Mouse (Mus musculus): ENCODE results near the gene Serpinb6c. TPM values are rescaled to one million over a fixed set of nuclear protein-coding genes. Genes with fewer than 3 reads are reported as not detected.

The Serpinb6c gene
- polyA plus RNA-seq, 1 experiment from 2014 or later: 0.25 TPM

DNA sequence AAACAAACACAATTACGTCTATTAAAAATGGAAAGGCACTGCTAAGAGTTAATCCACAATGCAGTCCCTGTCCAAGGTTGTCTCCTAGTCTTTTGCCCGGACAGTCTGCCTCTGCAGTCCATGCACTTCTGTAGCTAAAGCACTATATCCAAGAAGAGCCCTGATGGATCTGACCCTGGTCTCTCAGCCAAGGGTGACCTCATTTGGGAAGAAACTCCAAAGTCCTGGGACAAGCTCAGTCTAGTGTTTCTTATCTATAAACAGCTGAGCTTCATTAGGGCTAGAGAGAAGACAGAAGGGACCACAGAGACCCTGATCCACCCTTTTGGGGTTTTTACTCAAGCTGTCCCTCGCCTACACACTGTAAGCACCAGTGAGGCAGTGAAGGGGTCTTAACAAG lies 25.4 kb upstream of the Serpinb6c start:
- Histone ChIP-seq H3K27ac (no peak overlapping the region), H3K27me3 (no peaks in the 10 kb centered on the region), H3K4me2 (no peak overlapping the region), H3K4me1 (replicated peaks) (0 out of 2 replicates have a peak, but pooled peaks cover 7% of the 10 kb centered on the region), H3K4me3 (replicated peaks) (no peak overlapping the region), H3K9ac (replicated peaks) (no peak overlapping the region), H3K9me3 (no peaks in the 10 kb centered on the region), H3K36me3 (0 out of 2 replicates have a peak, but pooled peaks cover 10% of the 10 kb centered on the region)
- ATAC-seq (ENCODE audit: insufficient number of reproducible peaks, insufficient read depth, low FRiP score, low TSS enrichment, low read depth): no peak
- WGBS: 82% methylated on average over 3 of the region's 3 CpGs

DNA sequence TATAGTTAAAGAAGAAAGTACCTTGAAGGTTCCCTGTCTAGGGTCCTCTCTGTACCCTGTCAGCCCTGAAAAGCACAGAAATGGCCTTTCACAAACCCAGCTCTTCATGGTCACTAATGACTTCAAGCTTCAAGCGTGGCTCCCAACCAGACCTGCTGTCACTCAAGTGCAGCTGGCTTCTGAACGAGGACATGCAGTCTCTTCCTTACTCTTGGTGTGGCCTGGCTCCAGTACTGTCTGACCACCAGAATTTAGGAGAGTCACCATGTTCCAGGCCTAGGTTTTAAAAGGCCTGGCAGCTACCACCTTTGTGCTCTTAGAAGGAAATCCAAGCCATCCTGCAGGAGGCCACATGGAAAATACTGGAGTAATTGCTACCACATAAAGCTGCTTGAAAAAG lies 24.8 kb upstream of the Serpinb6c start:
- Histone ChIP-seq H3K4me3 (replicated peaks) (no peak overlapping the region), H3K4me1 (replicated peaks) (0 out of 2 replicates have a peak, but pooled peaks cover 6% of the 10 kb centered on the region), H3K9me3 (no peaks in the 10 kb centered on the region), H3K27ac (no peak overlapping the region), H3K9ac (replicated peaks) (no peak overlapping the region), H3K27me3 (no peaks in the 10 kb centered on the region), H3K4me2 (no peak overlapping the region), H3K36me3 (0 out of 2 replicates have a peak, but pooled peaks cover 10% of the 10 kb centered on the region)
- no peak for ATAC-seq (ENCODE audit: insufficient number of reproducible peaks, insufficient read depth, low FRiP score, low TSS enrichment, low read depth)
- 76% methylated on average over 2 of the region's 2 CpGs for WGBS

DNA sequence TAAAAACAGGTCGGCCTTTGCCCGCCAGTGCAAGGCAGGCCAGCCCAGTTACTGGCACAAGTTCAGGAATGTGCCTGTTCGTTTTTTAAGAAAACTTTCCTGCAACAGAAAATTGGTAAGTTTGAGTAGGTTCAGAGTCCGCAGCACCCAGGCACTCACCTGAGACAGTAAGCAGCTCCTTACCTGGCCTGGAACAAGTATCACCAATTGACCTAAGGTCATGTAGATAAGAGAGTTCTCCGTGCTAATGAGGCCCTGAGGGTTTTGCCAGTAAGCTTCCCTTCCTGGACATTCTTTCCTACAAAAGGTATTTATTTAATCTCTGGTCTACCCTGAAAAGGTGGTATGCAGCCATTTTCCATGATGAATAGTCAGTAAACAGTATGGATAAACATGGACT lies 16.2 kb upstream of the Serpinb6c start:
- Histone ChIP-seq H3K4me3 (replicated peaks) (no peak overlapping the region), H3K27ac (no peak overlapping the region), H3K4me1 (replicated peaks) (no peaks in the 10 kb centered on the region), H3K36me3 (peaks cover 52% of the 10 kb centered on the region), H3K4me2 (no peak overlapping the region), H3K9ac (replicated peaks) (no peak overlapping the region), H3K27me3 (no peaks in the 10 kb centered on the region), H3K9me3 (no peaks in the 10 kb centered on the region)
- WGBS: 86% methylated on average over 5 of the region's 5 CpGs
- ATAC-seq (ENCODE audit: insufficient number of reproducible peaks, insufficient read depth, low FRiP score, low TSS enrichment, low read depth): no peak

DNA sequence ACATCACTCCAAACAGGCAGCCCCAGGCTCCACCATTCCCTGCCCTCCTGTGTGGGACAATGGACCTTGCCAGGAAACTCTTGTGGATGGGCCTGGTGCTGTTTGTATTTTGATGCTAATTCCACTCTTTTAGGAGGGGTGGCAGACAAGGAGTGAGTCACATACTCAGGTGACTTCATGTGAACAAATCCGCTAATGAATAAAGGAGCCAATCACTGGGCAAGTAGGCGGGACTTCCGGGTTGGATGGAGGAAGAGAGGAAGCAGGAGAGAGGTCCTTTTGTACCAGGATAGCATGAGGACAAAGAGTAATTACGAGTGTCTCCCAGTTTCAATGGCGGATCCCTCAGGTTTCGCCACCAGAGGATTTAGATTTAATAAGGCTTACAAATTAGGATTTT lies 15.5 kb upstream of the Serpinb6c start:
- Histone ChIP-seq H3K4me3 (replicated peaks) (no peak overlapping the region), H3K27me3 (no peaks in the 10 kb centered on the region)
- 94% methylated on average over 6 of the region's 6 CpGs for WGBS

DNA sequence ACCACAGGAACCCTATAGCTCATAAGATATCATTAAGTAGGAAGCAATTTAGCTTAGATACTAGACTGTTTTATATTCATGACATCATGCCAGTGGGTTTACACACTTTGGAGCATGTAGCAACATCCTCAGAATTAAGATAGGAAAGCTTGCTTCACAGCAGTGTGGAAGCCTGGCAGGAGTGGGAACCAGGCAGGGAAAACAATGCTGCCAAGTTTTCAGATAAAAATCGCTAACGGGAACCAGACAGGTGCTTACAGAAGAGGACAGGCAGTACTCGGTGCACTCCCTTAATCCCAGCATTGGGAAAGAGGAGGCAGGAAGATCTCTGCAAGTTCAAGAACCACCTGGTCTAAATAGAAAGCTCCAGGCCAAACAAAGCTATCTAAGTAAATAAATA lies 1.3 kb upstream of the Serpinb6c start:
- Histone ChIP-seq H3K4me3 (replicated peaks) (no peak overlapping the region), H3K4me2 (no peak overlapping the region), H3K27ac (no peak overlapping the region), H3K27me3 (no peaks in the 10 kb centered on the region), H3K36me3 (no peaks in the 10 kb centered on the region), H3K9me3 (no peaks in the 10 kb centered on the region), H3K4me1 (replicated peaks) (no peaks in the 10 kb centered on the region), H3K9ac (replicated peaks) (no peak overlapping the region)
- ATAC-seq (ENCODE audit: insufficient number of reproducible peaks, insufficient read depth, low FRiP score, low TSS enrichment, low read depth): no peak
- 74% methylated on average over 3 of the region's 3 CpGs for WGBS

More for the DNA sequence above, 15.5 kb upstream of the Serpinb6c start:
- no peak overlapping the region for H3K4me2 ChIP-seq
- ATAC-seq (ENCODE audit: insufficient number of reproducible peaks, insufficient read depth, low FRiP score, low TSS enrichment, low read depth): no peak
- peaks cover 52% of the 10 kb centered on the region for H3K36me3 ChIP-seq
- H3K9ac ChIP-seq (replicated peaks): no peak overlapping the region
- H3K27ac ChIP-seq: no peak overlapping the region
- no peaks in the 10 kb centered on the region for H3K4me1 ChIP-seq (replicated peaks)
- H3K9me3 ChIP-seq: no peaks in the 10 kb centered on the region

DNA sequence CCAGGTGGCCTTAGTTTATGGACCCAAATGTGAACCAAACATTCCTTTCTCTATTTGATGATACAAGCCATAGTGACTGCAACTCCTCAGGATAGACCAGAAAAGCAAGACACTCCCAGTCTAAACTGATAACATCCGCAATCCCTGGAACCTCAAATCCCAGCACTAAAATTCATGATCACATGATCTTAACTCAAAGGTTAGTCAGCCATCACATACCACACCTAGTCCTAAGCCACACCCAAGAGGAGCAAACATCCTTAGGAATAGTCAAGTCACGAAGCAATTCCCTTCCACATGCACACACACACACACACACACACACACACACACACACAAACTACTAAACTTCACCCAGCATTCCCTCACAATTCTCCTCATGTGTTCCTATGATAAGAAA lies 2.2 kb downstream of the Serpinb6c start:
- Histone ChIP-seq H3K4me1 (replicated peaks) (no peaks in the 10 kb centered on the region), H3K4me3 (replicated peaks) (no peak overlapping the region), H3K4me2 (no peak overlapping the region), H3K36me3 (no peaks in the 10 kb centered on the region), H3K27me3 (no peaks in the 10 kb centered on the region), H3K9me3 (no peaks in the 10 kb centered on the region), H3K9ac (replicated peaks) (no peak overlapping the region), H3K27ac (no peak overlapping the region)
- 97% methylated on average over 2 of the region's 2 CpGs for WGBS
- no peak for ATAC-seq (ENCODE audit: insufficient number of reproducible peaks, insufficient read depth, low FRiP score, low TSS enrichment, low read depth)

DNA sequence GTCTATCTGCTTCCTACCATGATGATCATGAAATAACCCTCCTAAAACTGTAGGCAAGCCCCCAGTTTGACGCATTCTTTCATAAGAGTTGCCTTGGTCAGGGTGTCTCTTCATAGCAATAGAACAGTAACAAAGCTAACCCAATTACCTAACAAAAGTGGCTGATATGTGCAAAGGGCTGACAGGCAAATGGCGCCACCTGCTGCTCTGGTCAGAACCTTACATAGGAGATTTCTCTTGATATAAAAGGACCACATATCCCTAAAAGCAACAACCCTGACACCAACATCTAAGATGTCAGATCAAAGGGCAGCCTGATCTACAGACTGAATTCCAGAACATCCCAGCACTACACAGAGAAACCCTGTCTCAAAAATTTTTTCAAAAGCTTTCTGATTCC lies 11.3 kb downstream of the Serpinb6c start:
- 42% methylated on average over 2 of the region's 2 CpGs for WGBS
- Histone ChIP-seq H3K27ac (no peak overlapping the region), H3K9ac (replicated peaks) (no peak overlapping the region), H3K4me2 (no peak overlapping the region), H3K27me3 (no peaks in the 10 kb centered on the region), H3K4me1 (replicated peaks) (no peaks in the 10 kb centered on the region), H3K36me3 (no peaks in the 10 kb centered on the region), H3K9me3 (no peaks in the 10 kb centered on the region), H3K4me3 (replicated peaks) (no peak overlapping the region)
- ATAC-seq (ENCODE audit: insufficient number of reproducible peaks, insufficient read depth, low FRiP score, low TSS enrichment, low read depth): no peak

DNA sequence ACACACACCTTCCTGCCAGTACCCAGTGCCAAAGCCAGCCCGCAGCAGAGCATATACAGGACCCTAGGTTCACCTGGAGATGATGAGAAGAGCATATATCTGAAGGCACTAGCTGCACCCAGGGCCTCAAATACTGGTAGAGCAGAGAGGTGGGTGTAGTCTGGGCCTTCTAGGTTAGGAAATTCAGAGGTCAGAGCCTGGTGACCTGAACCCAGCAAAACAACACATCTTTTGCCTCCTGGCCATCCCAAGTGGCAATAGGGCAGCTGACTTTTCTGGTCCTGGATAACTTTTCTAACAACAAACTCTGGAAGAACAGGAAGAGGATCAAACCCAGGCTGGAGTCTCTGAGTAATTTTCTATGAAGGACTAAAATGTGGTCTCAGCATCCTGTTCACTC lies 62.2 kb downstream of the Serpinb6c start, which contains the start of gene Serpinb6e:
Gene Serpinb6e, minus strand, starts transcription at position 101 of the 400 bp plus-strand sequence.
- Histone ChIP-seq H3K4me2 (no peak within 1 kb of the TSS), H3K9me3 (no peaks in the 10 kb centered on the region), H3K9ac (replicated peaks) (no peak within 1 kb of the TSS), H3K36me3 (no peaks in the 10 kb centered on the region), H3K4me1 (replicated peaks) (no peaks in the 10 kb centered on the region), H3K27me3 (no peaks in the 10 kb centered on the region), H3K27ac (no peak within 1 kb of the TSS), H3K4me3 (replicated peaks) (no peak within 1 kb of the TSS)
- no peak for ATAC-seq (ENCODE audit: insufficient number of reproducible peaks, insufficient read depth, low FRiP score, low TSS enrichment, low read depth)
- WGBS: 71% methylated on average over 1 of the region's 1 CpGs

DNA sequence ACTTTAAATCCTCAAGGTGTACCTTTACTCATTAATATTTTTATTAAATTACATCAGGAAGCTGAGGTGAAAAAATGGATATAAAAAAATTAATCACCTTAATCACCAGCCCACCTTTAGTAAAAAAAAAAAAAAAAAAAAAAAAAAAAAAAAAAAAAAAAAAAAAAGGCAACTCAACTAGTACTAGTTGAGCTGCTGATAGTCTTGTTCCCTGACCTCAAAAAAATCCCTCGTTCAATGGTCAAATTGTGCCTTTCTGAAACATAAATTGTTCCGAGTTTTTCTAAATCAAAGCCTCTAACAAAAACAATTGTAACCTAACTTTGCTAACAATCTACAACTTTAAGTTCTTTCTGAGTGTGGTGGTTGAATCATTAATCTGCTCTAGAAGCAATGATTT lies 74.8 kb downstream of the Serpinb6c start:
- no peak for ATAC-seq (ENCODE audit: insufficient number of reproducible peaks, insufficient read depth, low FRiP score, low TSS enrichment, low read depth)
- 80% methylated on average over 2 of the region's 2 CpGs for WGBS

More for the DNA sequence above, 74.8 kb downstream of the Serpinb6c start:
- H3K4me3 ChIP-seq (replicated peaks): no peak overlapping the region
- H3K27ac ChIP-seq: no peak overlapping the region
- H3K27me3 ChIP-seq: no peaks in the 10 kb centered on the region
- no peak overlapping the region for H3K4me2 ChIP-seq
- no peak overlapping the region for H3K9ac ChIP-seq (replicated peaks)
- no peaks in the 10 kb centered on the region for H3K9me3 ChIP-seq
- H3K36me3 ChIP-seq: no peaks in the 10 kb centered on the region
- no peaks in the 10 kb centered on the region for H3K4me1 ChIP-seq (replicated peaks)

Other genes starting within 250 kb of the Serpinb6c start
- gene Serpinb6d, start 244.3 kb downstream of the Serpinb6c start, polyA plus RNA-seq (2016; fragmentation: Nextera tagmentation; extraction: Ambion mirVana): not detected in 2 replicates
- gene Serpinb6e, start 62.3 kb downstream of the Serpinb6c start, polyA plus RNA-seq (2016; fragmentation: Nextera tagmentation; extraction: Ambion mirVana): not detected in 2 replicates
- gene Nqo2, start 59.0 kb upstream of the Serpinb6c start, polyA plus RNA-seq (2016; fragmentation: Nextera tagmentation; extraction: Ambion mirVana): 14.1 and 16.6 TPM in 2 replicates
- gene Ripk1, start 96.7 kb upstream of the Serpinb6c start, polyA plus RNA-seq (2016; fragmentation: Nextera tagmentation; extraction: Ambion mirVana): 12.7 and 15.6 TPM in 2 replicates
- gene Serpinb6a, start 97.1 kb upstream of the Serpinb6c start, polyA plus RNA-seq (2016; fragmentation: Nextera tagmentation; extraction: Ambion mirVana): 55.4 and 60.9 TPM in 2 replicates
- 46.1 and 46.2 TPM in 2 replicates for gene Bphl, start 131.9 kb upstream of the Serpinb6c start, polyA plus RNA-seq (2016; fragmentation: Nextera tagmentation; extraction: Ambion mirVana)
- gene Tubb2a, start 172.3 kb upstream of the Serpinb6c start, polyA plus RNA-seq (2016; fragmentation: Nextera tagmentation; extraction: Ambion mirVana): 79.8 and 80.1 TPM in 2 replicates
- gene Tubb2b, start 224.8 kb upstream of the Serpinb6c start, polyA plus RNA-seq (2016; fragmentation: Nextera tagmentation; extraction: Ambion mirVana): 25.6 and 27.1 TPM in 2 replicates